In genomic region chr11:12501721-12502120, GRCm38 (mm10) we compare ENCODE assay signal across 35 mouse cellular contexts. TPM values are rescaled to one million over a fixed set of nuclear protein-coding genes. Genes with fewer than 3 reads are reported as not detected.
"Had no signal": no experiment of that assay in that cellular context is flagged by ENCODE, and none has a peak within 500 bp of the region (broad histone marks: within the 10 kb centered on the region; RNA-seq: fewer than 3 reads in every experiment).

No protein-coding gene starts in this region.

- DNase-seq: left cerebral cortex, postnatal 4 days; liver; liver, embryonic 13.5 days; liver, postnatal 0 days; lung, adult 18-20 months; lung, adult 2 months; lung, embryonic 14.5 days; lung, postnatal 10 days; lung, postnatal 14 days; lung, postnatal 36 days; lung, postnatal 4 days; midbrain, embryonic 14.5 days had no signal

- H3K4me1 ChIP-seq: limb, embryonic 10.5 days; limb, embryonic 12.5 days; limb, embryonic 13.5 days; limb, embryonic 15.5 days; liver, embryonic 12.5 days; liver, embryonic 13.5 days; liver, embryonic 15.5 days; lung, embryonic 15.5 days; megakaryocyte, embryonic 14.5 days; midbrain, embryonic 10.5 days; midbrain, embryonic 12.5 days; midbrain, embryonic 13.5 days; midbrain, embryonic 15.5 days; neural tube, embryonic 12.5 days had no signal

- H3K4me2 ChIP-seq: limb, embryonic 12.5 days; limb, embryonic 13.5 days; limb, embryonic 15.5 days; liver, embryonic 12.5 days; liver, embryonic 13.5 days; liver, embryonic 15.5 days; lung, embryonic 14.5 days; lung, embryonic 15.5 days; midbrain, embryonic 11.5 days; midbrain, embryonic 12.5 days; midbrain, embryonic 13.5 days; midbrain, embryonic 15.5 days; neural tube, embryonic 12.5 days had no signal

- H3K27me3 ChIP-seq: limb, embryonic 12.5 days; limb, embryonic 13.5 days; limb, embryonic 15.5 days; liver, embryonic 12.5 days; liver, embryonic 13.5 days; liver, embryonic 15.5 days; lung, embryonic 15.5 days; megakaryocyte, embryonic 14.5 days; midbrain, embryonic 12.5 days; midbrain, embryonic 13.5 days; midbrain, embryonic 15.5 days; neural tube, embryonic 12.5 days had no signal

- H3K4me3 ChIP-seq: limb, embryonic 10.5 days; limb, embryonic 12.5 days; limb, embryonic 13.5 days; limb, embryonic 15.5 days; liver, embryonic 12.5 days; liver, embryonic 13.5 days; liver, embryonic 15.5 days; lung, embryonic 15.5 days; megakaryocyte, embryonic 14.5 days; midbrain, embryonic 10.5 days; midbrain, embryonic 12.5 days; midbrain, embryonic 13.5 days; midbrain, embryonic 15.5 days; myocyte; neural tube, embryonic 12.5 days had no signal

- H3K9me3 ChIP-seq: limb, embryonic 10.5 days; limb, embryonic 12.5 days; limb, embryonic 13.5 days; limb, embryonic 15.5 days; liver, embryonic 12.5 days; liver, embryonic 13.5 days; liver, embryonic 15.5 days; lung, embryonic 15.5 days; megakaryocyte, embryonic 14.5 days; midbrain, embryonic 10.5 days; midbrain, embryonic 12.5 days; midbrain, embryonic 13.5 days; midbrain, embryonic 15.5 days; neural tube, embryonic 12.5 days had no signal

- ATAC-seq: liver, embryonic 12.5 days; liver, postnatal 0 days; lung, postnatal 0 days; midbrain, embryonic 13.5 days; midbrain, embryonic 15.5 days; midbrain, embryonic 16.5 days had no signal

- H3K36me3 ChIP-seq: limb, embryonic 10.5 days; limb, embryonic 12.5 days; limb, embryonic 13.5 days; limb, embryonic 15.5 days; liver, embryonic 12.5 days; liver, embryonic 13.5 days; liver, embryonic 15.5 days; lung, embryonic 15.5 days; midbrain, embryonic 10.5 days; midbrain, embryonic 12.5 days; midbrain, embryonic 13.5 days; midbrain, embryonic 15.5 days; neural tube, embryonic 12.5 days had no signal

- H3K27ac ChIP-seq: limb, embryonic 10.5 days; limb, embryonic 12.5 days; limb, embryonic 13.5 days; limb, embryonic 15.5 days; liver, embryonic 12.5 days; liver, embryonic 13.5 days; liver, embryonic 14.5 days; liver, embryonic 15.5 days; lung, embryonic 15.5 days; macrophage; midbrain, embryonic 10.5 days; midbrain, embryonic 12.5 days; midbrain, embryonic 13.5 days; midbrain, embryonic 15.5 days; neural tube, embryonic 12.5 days had no signal

- H3K9ac ChIP-seq: limb, embryonic 12.5 days; limb, embryonic 13.5 days; limb, embryonic 15.5 days; liver, embryonic 12.5 days; liver, embryonic 13.5 days; liver, embryonic 14.5 days; liver, embryonic 15.5 days; liver, postnatal 0 days; lung, embryonic 14.5 days; lung, embryonic 15.5 days; midbrain, embryonic 12.5 days; midbrain, embryonic 13.5 days; midbrain, embryonic 15.5 days; neural tube, embryonic 12.5 days had no signal

RNA-seq across cellular contexts. Expression of gene Cobl, which starts 37.0 kb away (rescaled TPM):
- total RNA-seq: megakaryocyte progenitor cell, adult 5-6 weeks; megakaryocyte, adult 5-6 weeks; megakaryocyte-erythroid progenitor cell, adult 5-6 weeks; monocyte, adult 5-6 weeks had no signal
- polyA plus RNA-seq: macrophage had no signal
